Mouse (Mus musculus): ENCODE measurements at regions not wholly inside any gene's neighbourhood (a gene's known extent, or its start where the extent isn't known, plus 50 kb on each side); places are given as distances from the start of the nearest gene placed in this dataset.
"Not testable (repeated sequence)": the region's sequence is repeated elsewhere in the genome, so short reads cannot be mapped to it uniquely, and the experiment has no call there.

DNA sequence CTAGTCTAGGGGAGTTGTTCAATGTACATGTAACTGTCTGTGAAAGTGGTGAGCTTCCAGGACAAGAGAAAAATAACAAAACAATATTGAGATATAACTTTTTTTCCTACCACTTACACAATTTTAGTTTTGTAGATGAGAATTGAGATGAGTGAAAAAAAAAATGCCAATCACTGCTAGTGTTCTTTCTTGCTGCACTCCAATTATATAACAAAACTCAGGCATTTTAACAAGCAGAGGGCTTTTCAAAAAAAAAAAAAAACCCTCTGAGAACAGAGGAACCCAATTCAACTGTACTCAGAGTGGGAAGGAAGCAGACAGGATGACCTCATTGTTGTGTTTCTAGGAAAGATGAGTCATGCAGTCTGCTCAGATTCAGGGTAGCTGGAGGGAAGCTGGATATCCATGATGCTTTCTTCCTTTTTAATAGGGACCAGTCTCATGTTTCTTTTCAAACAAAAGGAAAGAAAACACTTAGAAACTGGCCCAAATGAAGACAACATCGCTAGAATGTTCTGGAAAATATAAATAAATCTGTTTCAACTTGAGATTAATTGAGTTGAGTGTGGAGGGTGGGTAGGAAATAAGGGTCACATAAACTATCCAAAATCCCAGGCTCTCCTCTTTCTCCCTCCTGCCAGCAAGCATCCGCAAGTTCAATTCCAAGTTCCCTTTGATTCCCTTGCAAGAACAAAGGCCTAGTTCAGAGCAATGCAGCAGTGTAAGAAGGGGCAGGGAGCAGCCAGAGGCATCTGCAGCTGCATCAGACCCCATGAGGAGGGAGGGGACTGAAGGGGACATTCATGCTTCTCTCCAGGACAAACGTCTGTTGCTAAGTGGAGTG, 250.6 kb downstream of the Trib2 start:
- peak; percentile 65 for DNase-seq (ENCODE audit: low spot score)

DNA sequence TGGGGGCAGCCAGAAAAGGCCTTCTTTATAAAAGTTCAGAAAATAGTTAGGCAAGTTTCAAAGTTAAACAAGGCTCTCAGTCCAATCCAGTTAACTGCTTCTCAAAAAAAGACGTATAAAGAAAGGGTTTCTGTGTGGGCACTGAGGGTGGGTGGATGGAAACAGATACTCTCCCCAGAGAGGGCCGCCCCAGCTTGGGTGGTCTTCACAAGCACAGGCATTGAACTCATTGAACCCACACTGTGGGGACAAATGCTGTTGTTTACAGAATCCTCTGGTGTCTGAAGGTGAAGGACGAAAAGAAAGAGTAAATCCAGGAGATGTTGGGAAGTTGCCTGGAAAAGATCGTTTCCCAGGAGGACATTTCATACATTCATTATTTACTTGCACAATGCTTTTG, 253.9 kb downstream of the Trib2 start:
- DNase-seq (ENCODE audit: low spot score), result no peak

DNA sequence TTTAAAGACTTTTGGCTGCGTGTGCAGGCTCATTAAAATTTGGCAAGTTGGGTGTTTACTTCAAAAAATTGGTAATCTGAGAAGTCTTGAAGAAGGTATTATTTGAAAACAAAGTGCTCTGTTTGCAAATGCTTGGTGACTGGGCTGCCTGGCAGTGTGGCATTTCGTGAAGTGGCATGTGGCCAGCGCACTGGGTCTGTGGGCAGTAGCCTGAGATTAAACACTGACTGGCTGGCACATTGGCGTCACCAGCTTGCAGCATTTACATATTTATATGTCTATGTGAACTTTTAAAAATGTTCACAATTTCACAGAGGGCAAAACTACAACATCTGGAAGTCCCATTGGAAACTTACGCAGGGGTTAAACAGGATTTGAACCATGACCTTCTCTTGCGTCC, 261.3 kb downstream of the Trib2 start:
- DNase-seq (ENCODE audit: low spot score), result no peak

DNA sequence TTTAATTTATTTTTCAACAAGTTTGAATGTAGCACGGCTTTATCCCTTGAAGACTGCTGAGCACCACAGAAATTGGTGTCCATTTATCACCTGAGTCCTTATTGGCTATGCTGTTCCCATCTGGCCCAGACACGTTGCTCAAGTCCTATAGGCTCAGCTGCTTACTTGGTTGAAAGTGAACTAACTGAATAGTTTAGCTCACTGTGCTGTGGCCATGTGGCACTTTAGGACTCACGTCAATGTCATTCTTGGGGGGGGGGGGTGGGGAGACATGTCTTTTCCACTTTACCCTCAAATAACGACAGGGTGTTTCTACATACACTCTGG, 263.1 kb downstream of the Trib2 start:
- DNase-seq (ENCODE audit: low spot score), result no peak

DNA sequence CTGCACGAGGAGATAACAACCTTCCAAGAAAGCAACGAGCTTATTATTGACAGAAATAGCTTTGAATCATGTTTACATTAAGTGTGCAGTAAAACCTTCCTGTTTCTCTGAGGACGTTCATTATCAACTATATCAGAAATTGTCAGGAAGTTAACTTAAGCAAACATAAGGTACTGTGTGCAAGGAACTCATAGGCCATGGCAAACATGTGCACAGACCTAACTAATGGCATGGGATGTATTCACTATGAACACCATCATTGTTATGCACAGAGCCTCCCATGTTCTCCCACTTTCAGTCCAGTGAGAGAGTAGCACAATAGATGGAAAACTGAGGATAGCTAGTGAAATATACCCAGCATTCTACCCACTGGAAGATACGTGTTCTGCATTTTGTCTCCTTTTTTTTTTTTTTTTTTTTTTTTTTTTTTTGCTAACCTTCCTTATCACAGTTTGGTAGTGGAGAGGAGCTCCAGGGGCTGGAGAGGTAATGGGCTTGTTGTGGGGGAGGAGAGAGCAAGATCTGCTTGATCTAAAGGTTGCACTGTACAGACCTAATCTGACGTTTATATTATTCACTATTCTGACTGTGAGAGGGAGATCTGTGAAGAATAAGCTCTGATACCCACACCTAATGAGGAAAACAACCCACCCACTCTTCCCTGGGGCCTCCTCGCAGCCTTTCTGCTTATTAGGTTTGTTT, 263.6 kb downstream of the Trib2 start:
- DNase-seq (ENCODE audit: low spot score), result no peak

DNA sequence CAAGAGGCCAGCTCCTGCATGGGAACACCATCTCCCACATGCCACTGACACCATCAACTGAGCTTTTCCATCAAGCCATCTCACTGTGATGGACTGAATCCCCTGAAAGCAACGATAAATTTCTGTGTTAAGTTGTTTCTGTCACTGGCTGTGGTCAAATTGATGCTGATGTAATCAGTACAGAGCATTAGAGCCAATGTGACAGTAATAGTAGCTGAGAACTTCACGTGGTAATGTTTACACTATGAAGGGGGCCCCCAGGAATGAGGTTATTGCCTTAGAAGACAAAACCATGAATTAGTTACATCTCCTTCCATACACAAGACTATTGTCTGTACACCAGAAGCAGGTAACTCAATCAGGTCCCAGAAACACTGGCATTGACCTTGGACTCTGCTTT, 264.5 kb downstream of the Trib2 start:
- no peak for DNase-seq (ENCODE audit: low spot score)

DNA sequence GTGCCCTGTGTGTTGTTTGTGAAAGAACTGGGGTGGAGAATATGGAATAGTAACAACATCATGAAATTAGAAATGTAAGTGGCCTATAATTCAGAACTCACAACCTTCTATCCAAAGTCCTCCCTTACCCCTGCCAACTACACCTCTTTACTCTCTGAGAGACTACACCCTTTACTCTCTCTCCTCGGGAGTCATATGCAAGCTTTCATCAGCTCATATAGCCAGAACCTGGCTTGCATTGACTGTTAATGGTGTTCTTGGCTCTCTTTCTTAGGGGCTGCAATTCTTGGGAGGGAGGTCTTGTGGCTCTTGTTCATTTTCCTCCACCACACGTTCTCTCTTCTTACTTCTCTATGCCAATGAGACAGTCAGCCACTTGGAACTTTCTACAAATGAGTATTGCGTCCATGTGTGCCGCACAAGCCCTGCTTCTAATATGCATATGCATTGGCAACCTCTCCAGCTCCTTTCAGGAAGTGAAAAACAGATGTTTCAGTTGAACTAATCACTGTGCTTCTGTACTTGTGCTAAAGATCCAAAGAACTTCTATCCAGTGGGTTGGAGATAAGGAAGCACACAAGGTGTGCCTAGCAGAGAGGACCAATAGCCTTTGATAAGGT, 265.3 kb downstream of the Trib2 start:
- no peak for DNase-seq (ENCODE audit: low spot score)

DNA sequence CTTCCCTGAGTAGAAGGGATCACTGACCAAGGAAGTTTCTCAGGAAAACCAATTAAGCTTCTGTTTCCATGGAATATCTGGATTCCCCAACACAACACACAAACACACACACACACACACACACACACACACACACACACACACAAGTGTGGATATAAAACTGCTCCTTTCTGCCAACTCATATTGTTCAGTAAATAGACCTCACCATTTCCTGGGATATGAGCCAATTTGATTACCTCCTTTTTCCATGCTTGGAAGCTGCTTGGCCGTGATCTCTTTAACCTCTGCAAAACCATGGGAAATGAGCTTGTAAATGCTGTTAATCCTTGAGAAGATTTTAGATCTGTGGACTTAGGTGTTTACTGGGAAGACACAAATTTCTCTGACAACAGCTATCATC, 272.4 kb downstream of the Trib2 start:
- DNase-seq (ENCODE audit: low spot score), result no peak

DNA sequence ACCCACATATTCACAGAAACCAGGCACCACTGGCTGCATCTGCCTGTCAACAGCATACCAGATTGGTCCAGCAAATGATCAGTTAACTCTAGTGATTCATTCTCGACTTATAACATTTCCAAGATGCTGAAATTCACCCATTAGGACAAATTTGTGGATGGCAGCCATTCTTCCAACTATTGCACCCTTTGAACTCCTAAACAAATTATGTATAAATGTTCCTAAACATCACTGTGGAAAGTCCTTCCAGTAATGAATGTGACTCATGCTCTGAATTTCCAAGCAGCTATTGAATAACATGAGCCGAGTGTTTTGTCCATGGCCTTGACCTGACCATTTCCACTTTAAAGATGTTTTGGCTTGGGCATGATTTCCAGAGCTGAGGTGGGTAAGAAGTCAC, 274.2 kb downstream of the Trib2 start:
- no peak for DNase-seq (ENCODE audit: low spot score)

DNA sequence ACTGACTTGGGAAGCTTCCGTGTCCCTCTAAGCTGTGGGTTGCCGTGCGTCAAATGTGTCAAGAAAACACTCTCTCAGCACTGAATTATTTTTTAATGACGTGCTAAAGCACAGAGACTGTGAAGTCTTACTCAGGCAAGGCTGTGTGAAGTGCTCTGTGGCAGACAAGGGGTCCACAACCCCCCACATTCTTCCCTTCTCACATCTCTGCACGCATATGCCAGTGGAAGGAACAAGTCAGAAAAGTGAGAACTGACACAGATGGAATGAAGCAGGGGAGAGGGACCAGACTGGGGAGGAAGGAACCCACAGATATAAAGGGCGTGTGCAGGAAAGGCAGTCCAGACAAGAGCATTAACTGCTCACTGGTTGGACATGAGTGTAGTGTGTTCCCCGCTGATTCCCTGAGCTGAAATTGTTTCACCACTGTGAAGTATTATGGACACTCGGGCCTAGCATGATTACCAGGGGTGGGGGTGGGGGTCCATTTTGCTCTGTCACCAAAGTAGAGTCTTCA, 279.8 kb downstream of the Trib2 start:
- DNase-seq (ENCODE audit: low spot score), result no peak

DNA sequence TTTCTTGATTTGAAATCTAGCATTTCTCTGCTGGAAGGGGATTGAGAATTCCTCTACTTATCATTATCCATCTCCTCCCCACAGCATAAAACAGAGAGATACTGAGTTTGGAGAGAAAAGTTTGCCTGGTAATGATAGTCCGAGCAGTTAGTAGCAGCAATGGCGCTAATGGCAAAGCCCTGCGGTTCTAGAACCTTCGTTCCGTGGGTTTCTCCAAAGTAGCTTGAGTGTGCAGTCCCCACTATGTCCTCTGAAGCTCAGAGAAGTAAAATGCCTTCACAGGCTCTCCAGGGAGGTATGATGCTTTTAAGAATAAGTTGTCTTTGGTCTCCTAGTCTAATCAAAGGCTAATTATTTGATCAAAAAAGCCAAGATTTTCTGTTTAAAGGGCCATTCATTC, 280.5 kb downstream of the Trib2 start:
- no peak for DNase-seq (ENCODE audit: low spot score)

DNA sequence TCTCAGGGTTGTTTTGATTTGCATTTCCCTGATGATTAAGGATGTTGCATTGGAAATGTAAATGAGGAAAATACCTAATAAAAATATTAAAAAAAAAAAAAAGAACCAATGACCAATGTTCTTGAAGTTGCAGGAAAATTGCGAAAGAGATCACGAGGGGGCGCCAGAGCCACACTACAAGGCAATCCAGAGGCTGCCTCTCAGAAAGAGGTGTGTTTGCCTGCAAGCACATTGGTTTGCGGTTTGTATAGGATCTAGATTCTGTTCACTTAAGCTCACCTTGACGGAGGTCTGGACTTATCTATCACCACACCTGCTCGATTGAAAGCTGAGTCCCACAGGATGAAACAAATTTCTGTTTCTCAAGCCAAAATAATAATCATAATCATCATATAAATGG, 280.9 kb downstream of the Trib2 start:
- DNase-seq (ENCODE audit: low spot score), result peak; percentile 86

DNA sequence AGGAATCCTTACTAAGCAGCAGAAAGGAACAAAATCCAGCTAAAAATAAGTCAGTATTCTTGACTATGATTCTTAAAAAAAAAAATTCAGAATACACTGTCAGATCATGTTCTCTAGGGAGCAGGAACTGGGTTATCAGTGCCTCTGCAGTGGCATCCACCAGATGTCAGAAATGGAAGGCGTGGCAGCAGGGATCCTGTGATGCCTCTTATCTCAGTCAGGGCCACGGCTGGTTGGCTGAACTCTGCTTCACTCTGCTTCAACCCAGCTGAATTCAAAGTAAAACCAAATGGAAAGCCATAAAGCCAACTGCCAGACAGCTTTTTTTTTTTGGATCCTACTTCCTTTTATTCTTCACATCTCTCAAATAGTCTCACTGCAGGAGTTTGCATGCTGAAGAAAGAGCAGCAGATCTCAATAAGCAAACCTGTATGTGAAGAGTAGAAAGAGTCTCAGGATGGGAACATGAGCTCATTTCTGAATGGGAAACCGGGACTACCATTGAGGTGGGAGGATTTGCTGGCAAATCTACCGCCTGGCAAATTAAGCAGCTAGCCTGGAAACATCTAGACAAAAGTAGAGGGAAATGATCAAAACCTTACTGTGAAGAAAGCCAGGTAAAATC, 295.8 kb downstream of the Trib2 start:
- DNase-seq (ENCODE audit: low spot score), result no peak

DNA sequence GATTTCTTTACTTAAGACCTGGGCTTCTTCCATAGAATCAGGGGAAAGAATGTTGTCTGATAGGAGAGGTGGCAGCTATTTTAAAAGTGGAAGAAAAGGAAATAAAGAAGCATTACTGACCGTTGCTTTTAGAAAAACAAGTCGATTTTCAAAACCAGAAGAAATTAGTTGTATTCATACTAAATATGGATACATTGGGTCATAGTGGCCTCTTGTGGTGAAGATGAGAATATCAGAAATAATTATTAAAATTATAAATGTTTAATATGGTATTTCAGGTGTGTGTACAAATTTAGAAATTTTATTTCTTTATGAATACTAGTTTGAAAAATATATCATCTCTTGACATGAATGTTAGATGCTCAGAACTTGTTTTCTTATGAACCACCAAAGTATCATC, 304.7 kb downstream of the Trib2 start:
- DNase-seq (ENCODE audit: low spot score), result peak; percentile 50

DNA sequence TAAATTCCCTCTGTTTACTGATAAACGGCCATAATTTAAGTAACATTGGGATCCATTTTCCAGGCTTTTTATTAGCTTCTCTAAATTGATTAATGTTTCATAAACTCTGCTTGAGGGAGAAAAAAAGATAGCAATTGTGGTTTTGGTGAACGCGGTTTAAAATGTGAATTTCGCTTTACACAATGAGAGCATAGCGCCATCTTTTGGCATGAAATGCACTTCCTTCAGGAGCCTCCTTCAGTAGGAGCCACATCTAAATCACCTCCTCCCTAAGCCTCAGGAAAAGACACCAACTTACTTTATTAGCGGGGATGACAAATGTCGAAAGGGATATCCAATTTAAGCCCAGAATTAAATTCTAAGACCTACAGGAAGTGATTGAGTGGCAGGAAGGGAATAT, 309.1 kb downstream of the Trib2 start:
- DNase-seq (ENCODE audit: low spot score), result peak; percentile 74

DNA sequence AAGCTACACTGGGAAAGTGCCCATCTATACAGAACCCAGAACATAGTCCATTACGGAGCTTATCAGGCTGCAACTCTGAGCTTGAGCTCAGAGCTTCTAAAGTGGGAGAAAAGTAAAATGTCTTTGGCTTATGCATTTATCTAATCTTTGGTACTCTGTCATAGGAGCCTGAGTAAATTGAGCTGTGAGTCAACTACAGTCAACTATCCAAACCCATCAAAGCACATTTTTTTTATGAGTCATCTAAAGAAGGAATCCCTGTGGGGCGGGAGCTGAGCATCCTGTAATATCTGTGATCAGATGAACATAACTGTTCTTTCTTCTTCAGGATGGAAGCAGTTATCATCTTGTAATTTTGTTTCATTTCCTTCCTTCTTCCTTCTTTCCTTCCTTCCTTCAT, 323.1 kb downstream of the Trib2 start:
- DNase-seq (ENCODE audit: low spot score), result no peak

DNA sequence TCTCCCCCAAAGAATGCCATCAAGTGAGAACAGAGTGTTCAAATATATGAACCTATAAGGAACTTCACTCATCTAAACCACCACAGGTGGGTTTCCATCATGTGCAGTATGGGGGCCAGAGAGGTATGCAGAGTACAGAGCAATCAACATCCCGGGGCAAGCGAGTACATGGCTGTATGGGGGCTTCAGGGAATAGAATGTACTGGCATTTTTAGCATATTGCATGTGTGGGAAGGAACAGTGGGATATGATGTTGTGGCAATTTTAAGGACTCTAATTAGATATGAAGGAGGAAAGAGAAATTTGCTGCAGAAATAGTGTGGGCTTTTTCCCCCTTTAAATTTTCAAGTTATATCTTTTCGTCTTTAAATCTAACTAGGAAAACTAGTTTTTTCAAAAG, 344.0 kb downstream of the Trib2 start:
- no peak for DNase-seq (ENCODE audit: low spot score)

DNA sequence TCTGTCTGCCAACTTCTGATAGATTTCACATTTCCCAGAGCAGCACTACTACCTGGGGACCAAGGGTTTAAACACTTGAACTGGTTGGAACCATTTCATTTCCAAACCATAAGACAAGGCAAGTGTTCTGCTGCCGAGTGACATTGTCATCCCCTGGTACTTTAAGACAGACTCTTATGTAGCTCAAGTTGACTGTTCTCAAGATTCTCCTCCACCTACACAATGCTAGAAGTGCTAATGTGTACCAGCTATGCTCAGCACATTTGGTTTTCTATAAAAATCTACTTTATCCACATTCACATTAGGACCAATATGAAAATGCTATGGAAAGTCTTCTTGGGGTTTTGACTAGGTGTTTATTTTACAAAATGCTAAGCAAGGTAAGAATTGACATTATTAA, 357.3 kb downstream of the Trib2 start:
- no peak for DNase-seq (ENCODE audit: low spot score)

DNA sequence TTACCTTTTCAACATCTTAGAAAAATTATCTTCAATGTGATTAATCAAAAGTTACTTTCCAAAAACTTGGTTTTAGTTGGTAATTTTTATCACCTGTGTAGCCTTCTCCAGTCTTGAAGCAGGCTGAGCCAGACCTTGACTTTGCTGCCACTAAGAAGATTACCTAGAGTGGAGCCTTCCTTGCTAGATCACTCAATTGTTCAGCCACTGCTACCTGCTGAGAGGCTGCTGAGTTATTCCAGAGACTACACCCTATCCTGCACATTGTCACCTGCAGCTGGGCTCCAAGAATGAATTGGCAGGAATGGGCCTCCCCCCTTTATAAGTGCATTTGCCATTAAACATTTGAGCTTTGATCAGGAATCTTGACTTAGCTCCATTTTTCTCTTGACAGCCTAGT, 360.4 kb downstream of the Trib2 start:
- DNase-seq (ENCODE audit: low spot score), result not testable (repeated sequence)

DNA sequence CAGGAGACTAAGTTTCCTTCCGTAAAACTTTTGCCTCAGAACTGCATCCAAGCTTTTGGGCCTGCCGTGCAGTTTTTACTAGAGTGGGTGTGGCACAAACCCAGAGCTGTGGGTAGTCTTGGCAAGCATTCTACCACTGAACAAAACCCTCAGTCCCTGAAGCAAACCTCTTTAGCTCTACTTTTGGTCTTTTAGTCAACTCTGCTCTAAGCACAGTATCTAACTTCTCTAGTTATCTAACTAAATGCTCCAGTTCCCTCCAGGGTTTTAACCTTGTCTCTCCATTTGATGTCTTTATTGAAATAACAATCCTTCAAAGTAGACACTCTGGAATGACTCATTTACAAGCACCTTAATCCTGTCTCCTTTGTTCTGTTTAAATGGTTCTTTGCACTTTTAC, 361.0 kb downstream of the Trib2 start:
- DNase-seq (ENCODE audit: low spot score), result no peak

DNA sequence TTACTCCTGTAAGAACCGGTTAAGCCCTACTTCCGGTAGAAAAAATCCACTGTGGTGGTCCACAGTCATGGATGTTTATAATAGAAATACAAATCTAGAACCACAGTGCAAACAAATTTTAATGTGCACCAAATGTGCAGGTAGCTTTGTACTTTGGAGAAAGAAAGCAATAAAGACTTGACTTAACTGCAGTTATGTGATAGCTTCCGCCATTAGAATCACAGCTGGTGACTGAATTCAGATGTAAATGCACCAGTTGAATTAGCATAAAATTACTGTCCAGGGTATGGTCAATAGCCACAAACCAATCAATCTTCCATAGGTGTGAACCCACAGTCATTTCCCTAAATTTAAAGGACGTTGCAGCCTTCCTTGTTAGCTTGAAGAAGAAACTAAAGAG, 367.2 kb downstream of the Trib2 start:
- DNase-seq (ENCODE audit: low spot score), result no peak

DNA sequence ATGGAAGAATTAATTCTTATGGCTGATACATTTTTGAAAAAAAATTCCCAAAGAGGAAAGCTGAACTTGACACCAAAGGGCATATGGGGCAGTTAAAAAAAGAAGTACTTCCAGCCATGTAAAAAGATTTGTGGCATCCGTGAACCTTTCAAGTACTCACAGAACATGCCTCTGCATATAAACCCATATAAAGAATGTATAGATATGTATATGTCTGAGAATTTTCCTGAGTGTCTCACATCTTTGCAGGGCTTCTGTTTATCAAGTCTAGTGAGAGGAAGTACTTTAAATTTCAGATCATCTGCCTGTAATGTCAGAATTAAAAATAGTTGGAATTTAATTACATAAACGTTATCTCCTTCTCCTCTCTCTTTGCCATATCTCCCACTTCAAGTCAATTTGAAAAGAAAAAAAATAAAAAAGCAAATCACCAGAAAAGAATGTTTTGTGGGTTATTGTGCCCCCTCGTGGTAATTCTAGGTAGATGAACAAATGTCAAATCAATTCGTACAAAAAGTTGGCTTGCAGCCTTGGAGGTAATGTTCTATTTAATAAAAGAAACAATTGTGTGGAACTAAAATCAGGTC, 400.4 kb downstream of the Trib2 start:
- DNase-seq (ENCODE audit: low spot score), result peak; percentile 77

Measured in retina, embryonic 14.5 days (tissue).